Mouse (Mus musculus): ENCODE results near the gene Ppard.
"Not testable (repeated sequence)": the region's sequence is repeated elsewhere in the genome, so short reads cannot be mapped to it uniquely, and the experiment has no call there.

Ppard gene

GRCm38 (mm10) chr17:28232475-28233060, at the start of gene Ppard:
Gene Ppard (plus strand): TSS chr17:28232700.
- peak; percentile 99 for DNase-seq (ENCODE audit: low read depth)

DNA sequence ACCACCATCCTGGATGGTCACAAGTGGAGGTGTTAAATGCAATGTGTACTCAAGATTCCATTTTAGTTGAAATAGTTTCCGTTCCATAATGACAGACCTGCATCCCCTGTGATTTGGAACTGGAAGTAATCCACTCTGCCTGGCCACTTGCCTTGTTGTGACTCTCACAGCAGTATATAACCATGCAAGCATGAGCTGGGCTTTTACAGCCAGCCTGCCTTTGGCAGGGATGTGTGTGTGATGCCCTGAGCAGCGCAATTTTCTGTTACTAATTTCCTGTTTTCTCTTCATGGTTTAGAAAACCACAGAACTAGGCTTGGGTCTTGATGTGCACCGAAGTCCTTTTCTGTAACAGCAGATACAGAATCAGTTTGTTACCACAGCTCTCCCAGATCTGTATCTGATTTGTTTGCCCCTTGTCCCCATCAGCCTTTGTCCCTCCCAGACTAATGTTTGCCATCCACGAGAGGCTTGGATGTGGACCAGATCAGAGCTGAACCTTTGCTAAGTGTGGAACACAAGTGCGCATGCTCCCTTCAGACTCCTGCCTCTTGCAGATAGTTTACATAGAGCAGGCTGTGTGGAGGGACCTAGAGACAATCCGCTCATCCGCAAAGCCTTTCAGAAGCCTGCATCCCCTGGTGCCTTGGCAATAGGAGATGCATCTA, 47.4 kb upstream of the Ppard start:
- peak; percentile 47 for DNase-seq (ENCODE audit: low read depth)

DNA sequence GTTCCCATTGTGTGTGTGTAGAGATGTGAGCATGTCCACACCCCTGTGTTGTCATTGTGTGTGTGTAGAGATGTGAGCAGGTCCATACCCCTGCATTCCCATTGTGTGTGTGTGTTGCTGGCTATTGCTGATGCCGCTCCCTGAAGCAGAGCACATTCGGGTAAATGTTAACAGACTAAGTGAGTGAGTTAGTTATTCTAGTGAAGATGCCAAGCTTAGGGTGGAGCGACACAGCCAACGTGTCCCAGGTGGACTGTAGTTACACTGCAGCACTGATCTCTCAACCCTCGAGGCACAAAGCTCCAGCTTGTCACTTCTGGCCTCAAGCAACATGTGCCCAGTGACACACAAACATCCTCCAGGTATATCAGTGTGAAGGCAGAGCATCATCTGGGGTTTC, 44.2 kb upstream of the Ppard start:
- no peak for DNase-seq (ENCODE audit: low read depth)

DNA sequence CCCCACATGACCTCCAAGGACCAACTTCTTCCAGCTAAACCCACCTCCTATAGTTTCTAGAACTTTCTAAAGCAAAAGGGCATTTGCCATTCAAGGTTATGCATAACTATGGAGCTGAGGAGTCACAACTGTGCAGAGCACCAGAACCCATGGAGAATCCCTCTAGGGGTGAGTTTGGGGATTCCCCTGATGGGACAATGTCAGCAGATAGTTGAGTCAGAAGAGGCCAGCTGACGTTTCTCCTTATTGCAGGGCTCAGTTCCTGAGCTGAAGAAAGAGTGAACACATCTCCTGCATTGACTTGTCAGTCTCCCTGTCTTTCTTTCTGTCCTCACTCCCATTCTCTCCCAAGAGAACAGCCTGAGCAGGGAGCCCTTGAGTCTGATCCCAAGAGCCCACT, 39.7 kb upstream of the Ppard start:
- peak; percentile 53 for DNase-seq (ENCODE audit: low read depth)

- DNase-seq (ENCODE audit: low read depth): peak; percentile 43
These were observed 38.9 kb upstream of the Ppard start for GRCm38 (mm10) chr17:28193559-28193958.

- DNase-seq (ENCODE audit: low read depth): no peak
These were observed 37.5 kb upstream of the Ppard start for GRCm38 (mm10) chr17:28195033-28195432.

GRCm38 (mm10) chr17:28197646-28198045, 34.9 kb upstream of the Ppard start:
- no peak for DNase-seq (ENCODE audit: low read depth)

- no peak for DNase-seq (ENCODE audit: low read depth)
These were observed 30.5 kb upstream of the Ppard start for GRCm38 (mm10) chr17:28201982-28202381.

DNA sequence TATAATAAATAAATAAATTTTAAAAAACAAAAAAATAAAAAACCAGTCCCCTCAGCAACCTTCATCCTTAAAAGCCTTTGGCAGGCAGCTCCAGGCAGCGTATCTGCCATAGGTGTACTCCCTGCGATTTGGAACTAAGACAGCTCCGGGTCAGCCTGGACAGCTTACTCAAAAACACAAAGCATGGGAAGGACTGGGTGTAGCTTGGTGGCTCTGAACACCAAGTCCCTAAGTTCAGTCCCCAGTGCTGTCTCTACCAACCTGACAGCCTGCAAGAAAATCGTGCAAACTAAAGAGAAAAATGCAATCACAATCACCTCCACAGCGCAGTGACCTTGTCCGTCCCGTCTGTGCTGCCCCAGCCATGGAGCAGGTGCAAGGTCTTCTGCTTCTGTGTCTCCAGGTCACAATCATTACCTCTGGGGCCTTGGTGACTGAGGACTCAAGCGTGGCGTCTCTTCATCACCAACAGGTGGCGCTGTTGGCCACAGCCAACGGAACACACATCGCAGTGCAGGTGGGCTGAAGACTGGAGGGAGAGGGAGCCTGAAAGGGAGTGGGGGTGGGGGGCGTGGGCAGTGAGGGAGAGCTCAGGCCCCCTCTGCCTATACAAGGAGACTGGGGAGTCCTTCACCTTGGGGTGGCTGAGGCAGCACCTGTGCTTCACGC, 28.3 kb upstream of the Ppard start:
- DNase-seq (ENCODE audit: low read depth): peak; percentile 91

DNA sequence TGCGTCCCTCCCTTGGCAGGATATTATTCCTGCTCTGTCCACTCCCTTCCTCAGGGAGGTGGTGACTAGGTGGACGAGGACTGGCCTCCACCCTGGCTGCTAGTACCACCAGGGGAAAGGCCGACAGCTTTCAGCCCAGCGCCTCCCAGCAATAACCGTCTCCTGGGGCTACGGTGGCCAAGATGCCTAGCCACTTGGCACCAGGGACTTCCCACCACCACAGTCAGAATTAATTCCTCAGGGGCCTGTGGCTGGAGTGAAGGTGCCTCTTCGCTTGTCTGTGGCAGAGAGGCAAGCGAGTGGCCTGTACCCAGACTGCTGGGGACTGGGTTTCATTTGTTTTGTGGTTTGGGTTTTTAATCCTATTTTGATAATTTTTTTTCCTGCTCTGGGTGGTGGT, 27.1 kb upstream of the Ppard start:
- DNase-seq (ENCODE audit: low read depth): peak; percentile 34

GRCm38 (mm10) chr17:28207092-28207491, 25.4 kb upstream of the Ppard start:
- no peak for DNase-seq (ENCODE audit: low read depth)

- peak; percentile 93 for DNase-seq (ENCODE audit: low read depth)
These were observed 24.7 kb upstream of the Ppard start, which contains the start of gene Def6 for GRCm38 (mm10) chr17:28207591-28208313. Gene Def6 (plus strand): TSS chr17:28207778.

GRCm38 (mm10) chr17:28208314-28208612, 24.2 kb upstream of the Ppard start:
- no peak for DNase-seq (ENCODE audit: low read depth)

- DNase-seq (ENCODE audit: low read depth): peak; percentile 66
These were observed 22.9 kb upstream of the Ppard start for GRCm38 (mm10) chr17:28209457-28210110.

GRCm38 (mm10) chr17:28211921-28212341, 20.6 kb upstream of the Ppard start:
- DNase-seq (ENCODE audit: low read depth): peak; percentile 97

DNA sequence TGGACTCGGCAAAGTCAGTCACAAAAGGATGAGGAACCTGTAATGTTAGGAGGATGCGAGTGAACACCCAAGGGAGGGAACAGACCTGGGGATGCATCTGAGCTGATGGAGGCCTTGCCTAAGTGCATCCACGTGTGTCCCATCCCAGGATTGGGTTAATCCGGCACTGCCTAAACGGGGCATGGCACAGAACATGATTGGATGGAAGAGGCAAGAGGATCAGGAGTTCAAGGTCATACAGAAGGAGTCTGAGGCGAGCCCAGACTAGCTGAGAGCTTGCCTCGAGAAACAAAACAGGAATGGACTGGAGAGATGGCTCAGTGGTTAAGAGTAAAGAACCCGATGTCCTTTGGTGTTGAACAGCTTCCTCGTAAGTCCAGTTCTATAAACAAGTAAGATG, 20.1 kb upstream of the Ppard start:
- no peak for DNase-seq (ENCODE audit: low read depth)

DNA sequence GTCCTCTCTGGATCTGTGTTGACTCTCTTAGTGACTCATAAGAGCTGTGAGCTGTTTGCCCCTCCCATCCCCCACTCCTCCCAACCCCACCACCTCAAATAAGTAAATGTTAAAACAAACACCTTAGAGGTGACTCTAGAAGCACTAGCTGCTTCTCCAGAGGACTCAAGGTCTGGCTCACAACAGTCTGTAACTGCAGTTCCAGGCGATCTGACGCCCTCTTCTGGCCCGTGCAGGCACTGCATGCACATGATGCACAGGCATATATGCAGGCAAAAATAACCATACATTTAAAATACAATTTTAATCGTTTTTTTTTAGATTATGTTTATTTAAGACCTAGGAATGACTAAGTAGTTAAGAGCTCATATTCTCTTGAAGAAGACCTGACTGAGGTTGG, 19.3 kb upstream of the Ppard start:
- peak; percentile 86 for DNase-seq (ENCODE audit: low read depth)

DNA sequence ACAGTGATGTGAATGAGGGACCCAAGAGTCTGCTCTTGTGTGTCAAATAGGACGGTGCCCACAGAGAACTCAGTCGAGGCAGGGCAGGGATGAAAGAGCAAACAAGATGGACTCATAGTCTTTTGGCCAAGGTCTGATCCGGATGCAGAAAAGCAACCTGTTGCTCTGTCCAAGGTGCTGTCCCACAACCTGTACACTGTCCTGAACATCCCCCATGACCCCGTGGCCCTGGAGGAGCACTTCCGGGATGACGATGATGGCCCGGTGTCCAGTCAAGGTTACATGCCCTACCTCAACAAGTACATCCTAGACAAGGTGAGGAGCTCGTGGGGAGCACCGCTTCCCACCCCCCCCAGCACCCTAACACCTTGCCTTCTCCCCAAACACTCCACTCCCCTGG, 15.7 kb upstream of the Ppard start:
- peak; percentile 52 for DNase-seq (ENCODE audit: low read depth)

DNA sequence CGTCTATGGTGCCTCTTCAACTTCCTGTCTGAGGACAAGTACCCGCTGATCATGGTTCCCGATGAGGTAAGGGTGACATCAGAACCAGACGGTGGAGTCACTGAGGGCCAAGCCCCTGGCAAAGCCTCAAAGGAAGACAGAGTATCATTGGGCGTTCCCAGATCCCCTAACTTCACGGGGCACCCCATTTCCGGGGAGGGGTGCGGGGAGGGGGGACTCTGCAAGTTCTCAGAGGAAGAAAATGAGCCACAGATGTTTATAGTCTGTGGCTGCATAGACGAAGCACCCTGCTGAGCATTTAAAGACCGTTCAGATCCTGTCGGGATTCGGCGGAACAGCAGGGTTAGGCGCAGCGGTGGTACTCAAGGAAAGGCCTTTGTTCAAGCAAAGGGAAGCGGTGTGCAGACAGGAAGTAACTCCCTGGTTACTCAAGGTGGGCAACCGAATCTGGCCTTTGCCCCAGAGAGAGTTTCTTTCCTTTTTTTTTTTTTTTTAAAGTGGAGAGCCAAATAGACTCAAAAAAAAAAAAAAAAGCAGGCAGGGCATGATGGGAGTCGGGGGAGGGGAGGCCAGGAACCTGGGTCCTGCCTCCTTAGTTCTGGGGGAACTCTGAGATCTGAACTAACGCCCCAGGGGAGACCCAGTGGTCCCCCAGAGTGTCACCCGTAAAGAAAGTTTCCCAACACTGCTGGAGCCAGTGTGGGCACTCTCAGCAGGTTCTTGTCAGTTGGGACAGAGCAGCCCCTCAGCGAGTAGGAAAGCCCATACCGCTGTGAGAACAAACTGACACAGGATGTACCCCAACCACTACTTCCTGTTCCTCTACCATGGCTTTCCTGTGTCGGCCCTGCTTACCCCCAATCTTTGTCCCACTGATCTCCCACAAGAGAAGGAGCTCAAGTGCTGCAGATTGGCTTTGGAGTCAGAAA, 14.5 kb upstream of the Ppard start:
- DNase-seq (ENCODE audit: low read depth): peak; percentile 95

DNA sequence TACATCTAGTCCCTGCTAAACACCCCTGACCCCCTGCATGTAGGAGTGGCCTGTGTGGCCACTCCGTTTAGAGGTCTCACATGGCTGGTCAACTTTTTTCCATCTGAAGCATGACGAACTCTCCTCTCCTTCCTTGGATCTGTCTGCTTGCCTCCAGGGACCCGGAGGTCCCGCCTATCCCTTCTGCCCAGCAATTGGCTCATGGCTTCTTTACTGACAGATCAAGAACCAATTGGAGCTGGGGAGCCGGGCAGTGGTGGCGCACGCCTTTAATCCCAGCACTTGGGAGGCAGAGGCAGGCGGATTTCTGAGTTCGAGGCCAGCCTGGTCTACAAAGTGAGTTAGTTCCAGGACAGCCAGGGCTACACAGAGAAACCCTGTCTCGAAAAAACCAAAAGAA, 10.0 kb upstream of the Ppard start:
- DNase-seq (ENCODE audit: low read depth): not testable (repeated sequence)

Data from induced T-regulatory cell, adult 2 months (primary cell).